Mouse (Mus musculus): ENCODE measurements around the gene Cinp.

The Cinp gene

DNA sequence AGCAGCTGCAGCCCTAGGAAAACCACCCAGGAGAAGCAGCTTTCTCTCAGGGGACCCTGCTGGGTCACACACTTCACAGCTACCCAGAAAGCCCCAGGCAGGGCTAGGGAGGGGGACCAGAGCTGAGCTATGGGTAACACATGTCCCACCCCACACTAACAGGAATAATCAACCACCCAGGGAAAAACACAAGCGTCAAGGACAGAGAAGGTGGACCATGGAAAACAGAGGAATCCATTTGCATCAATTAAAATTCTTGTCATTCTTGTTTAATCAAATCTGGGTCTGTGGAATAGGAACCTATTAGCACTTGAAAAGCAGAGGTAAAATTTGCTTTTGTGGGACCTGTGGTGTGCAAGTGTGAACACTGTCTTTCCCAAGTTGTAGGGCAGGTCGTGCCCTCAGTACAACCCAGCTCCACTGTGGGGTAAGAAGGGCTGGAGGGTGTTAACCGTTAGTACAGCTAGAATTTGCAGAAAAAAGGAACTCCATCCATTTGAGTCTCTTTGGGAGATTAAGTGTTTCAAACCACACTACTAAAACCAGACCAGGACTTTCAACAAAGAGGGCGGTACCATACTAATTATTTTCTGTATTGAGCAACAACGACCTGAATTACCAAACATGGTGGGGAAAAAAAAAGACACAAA is 51.6 kb downstream of the Cinp start:
- DNase-seq (ENCODE audit: low read depth in 2 of 2, low spot score in 2 of 2), result no peak

DNA sequence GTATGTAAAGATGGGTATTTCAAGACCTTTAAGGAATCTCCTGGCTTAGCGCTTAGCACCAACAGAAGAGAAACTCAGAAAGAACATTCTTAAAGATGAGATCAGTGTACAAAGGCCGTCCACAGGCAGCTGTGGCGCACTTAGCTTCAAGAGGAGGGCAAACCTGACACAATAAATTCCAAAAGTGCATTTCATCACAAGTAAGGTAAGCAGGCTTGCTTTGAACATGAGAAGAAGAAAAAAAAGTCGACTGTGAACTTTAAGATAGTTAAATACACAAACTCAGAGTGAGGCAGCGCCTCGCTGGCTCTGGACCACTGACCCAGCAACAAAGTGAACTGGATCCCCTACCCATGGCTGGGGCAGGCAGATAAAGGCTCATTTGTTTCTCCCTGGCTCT is 52.2 kb downstream of the Cinp start:
- DNase-seq (ENCODE audit: low read depth in 2 of 2, low spot score in 2 of 2), result no peak

DNA sequence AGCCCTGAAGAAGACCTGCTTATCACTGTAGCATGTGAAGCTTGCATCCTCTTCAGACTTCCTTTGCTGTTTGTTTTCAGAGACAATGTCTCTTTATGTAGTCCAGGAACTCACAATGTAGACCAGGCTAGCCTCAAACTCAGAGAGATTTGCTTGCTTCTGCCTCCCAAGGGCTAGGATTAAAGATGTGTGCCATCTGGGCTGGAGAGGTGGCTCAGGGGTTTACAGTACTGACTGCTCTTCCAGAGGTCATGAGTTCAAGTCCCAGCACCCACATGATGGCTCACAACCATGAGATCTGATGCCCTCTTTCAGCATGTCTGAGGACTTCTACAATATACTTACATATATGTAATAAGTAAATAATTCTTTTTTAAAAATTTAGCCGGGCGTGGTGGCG is 53.8 kb downstream of the Cinp start:
- no peak for DNase-seq (ENCODE audit: low read depth in 2 of 2, low spot score in 2 of 2)

DNA sequence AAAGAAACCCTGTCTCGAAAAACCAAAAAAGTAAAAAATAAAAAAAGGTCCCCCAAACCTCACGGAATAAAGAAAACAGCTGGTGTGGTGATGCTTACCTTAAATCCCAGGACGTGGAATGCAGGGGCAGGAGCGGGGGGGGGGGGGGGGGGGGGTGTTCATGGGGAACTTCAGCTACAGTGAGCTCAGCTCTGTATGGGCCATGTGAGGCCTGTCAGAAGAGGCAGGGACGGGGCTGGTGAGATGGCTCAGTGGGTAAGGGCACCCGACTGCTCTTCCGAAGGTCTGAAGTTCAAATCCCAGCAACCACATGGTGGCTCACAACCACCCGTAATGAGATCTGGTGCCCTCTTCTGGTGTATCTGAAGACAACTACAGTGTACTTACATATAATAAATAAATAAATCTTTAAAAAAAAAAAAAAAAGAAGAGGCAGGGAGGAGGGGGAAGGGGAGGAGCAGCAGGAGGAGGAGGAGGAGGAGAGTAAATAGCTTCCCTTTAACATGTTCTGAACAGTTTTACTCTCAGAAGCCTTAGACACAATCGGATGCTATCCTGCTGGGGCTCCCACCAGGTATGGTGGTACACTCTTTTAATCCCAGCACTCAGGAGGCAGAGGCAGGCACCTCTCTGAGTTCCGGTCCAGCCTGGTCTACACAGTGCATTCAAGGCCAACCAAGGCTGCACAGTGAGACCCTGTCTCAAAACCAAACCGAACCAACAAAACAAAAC is 58.5 kb downstream of the Cinp start:
- no peak for DNase-seq (ENCODE audit: low read depth in 2 of 2, low spot score in 2 of 2)

DNA sequence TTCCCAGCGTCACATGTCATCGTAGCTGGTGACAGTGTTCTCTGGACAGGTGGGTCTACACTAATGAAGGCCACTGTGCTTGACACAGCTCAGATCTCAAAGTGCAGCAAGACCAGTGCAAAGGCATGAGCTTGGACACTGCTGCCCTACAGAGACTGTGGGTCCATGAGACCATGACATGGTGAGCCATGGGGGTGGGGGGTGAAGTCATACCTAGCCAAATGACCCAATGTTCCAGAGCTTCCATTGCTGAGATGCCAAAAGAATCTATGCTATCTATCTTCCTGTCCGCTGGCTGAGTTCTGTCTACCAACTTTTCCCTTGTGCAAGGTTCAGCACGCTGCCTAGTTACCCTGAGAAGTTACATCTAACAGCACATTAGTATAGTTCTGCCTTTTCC is 60.0 kb downstream of the Cinp start:
- DNase-seq (ENCODE audit: low read depth in 2 of 2, low spot score in 2 of 2), result no peak

Measured in CD8-positive naive resting alpha-beta T cell, adult 2 months (primary cell).